In genomic region chr3:131014092-131014716, GRCm38 (mm10) we compare ENCODE assay signal across 18 mouse cellular contexts.
DNase-seq lines count a peak whose midpoint lies in the region; ATAC-seq and TF ChIP-seq lines count a peak whose summit lies in the region.
"Had no signal": no experiment of that assay in that cellular context is flagged by ENCODE, and none has a peak within 500 bp of the region (broad histone marks: within the 10 kb centered on the region; RNA-seq: fewer than 3 reads in every experiment).

No protein-coding gene starts in this region.

- H3K9ac ChIP-seq in lung, postnatal 0 days (replicated peaks; ENCODE audit: low read depth): no peak overlapping the region
- H3K9ac ChIP-seq: forebrain, embryonic 13.5 days; hindbrain, embryonic 14.5 days; limb, embryonic 12.5 days had no signal

- no peaks in the 10 kb centered on the region for H3K4me1 ChIP-seq in lung, postnatal 0 days (ENCODE audit: insufficient read depth, low read depth, low read length)
- no peaks in the 10 kb centered on the region for H3K4me1 ChIP-seq in lung, adult 2 months (ENCODE audit: control insufficient read depth, insufficient read depth, low read length)

- DNase-seq in lung, postnatal 0 days (ENCODE audit: low spot score): peak; percentile 63
- no peak for DNase-seq in lung, postnatal 14 days
- DNase-seq in T-cell, adult 2 months (ENCODE audit: low spot score): peak; percentile 74
- peak; percentile 39 for DNase-seq in thymus, postnatal 14 days
- no peak for DNase-seq in left cerebral cortex, postnatal 10 days (ENCODE audit: extremely low spot score in 1 of 2, low spot score in 2 of 2)
- DNase-seq in lung, adult 2 months: no peak
- DNase-seq in left cerebral cortex, postnatal 4 days: no peak
- DNase-seq: cerebellum, adult 18-20 months; heart, adult 18-20 months; heart, postnatal 10 days; kidney, adult 2 months; kidney, postnatal 36 days; lung, adult 18-20 months had no signal

- TF ChIP-seq CTCF in lung, postnatal 0 days (IDR thresholded peaks at IDR 0.05): no peak
- TF ChIP-seq CTCF in lung, adult 2 months (IDR thresholded peaks at IDR 0.05; ENCODE audit: insufficient read depth, low read length): no peak

- 29% methylated on average over 12 of the region's 12 CpGs for WGBS in lung, postnatal 0 days
- WGBS in lung, adult 2 months: 32% methylated on average over 12 of the region's 12 CpGs

- H3K36me3 ChIP-seq in lung, postnatal 0 days (ENCODE audit: insufficient read depth, low read length): no peaks in the 10 kb centered on the region
- H3K36me3 ChIP-seq: limb, embryonic 12.5 days had no signal

- no peaks in the 10 kb centered on the region for H3K9me3 ChIP-seq in lung, postnatal 0 days (ENCODE audit: low read length)
- H3K9me3 ChIP-seq: forebrain, embryonic 13.5 days; limb, embryonic 12.5 days; megakaryocyte, embryonic 14.5 days had no signal

- TF ChIP-seq POLR2A in lung, adult 2 months (IDR thresholded peaks at IDR 0.05; ENCODE audit: borderline replicate concordance, extremely low read depth, low read depth, low read length): no peak

- no peaks in the 10 kb centered on the region for H3K27me3 ChIP-seq in lung, postnatal 0 days (replicated peaks; ENCODE audit: insufficient read depth, low read length)
- H3K27me3 ChIP-seq: forebrain, embryonic 13.5 days; limb, embryonic 12.5 days; megakaryocyte, embryonic 14.5 days had no signal

- intact Hi-C loops in left cerebral cortex, postnatal 10 days (cut with DNase I): no loop called here
- intact Hi-C loops in left cerebral cortex, postnatal 4 days (cut with DNase I): no loop called here

- no peak overlapping the region for H3K4me3 ChIP-seq in lung, postnatal 0 days (ENCODE audit: low read depth, low read length)
- no peak overlapping the region for H3K4me3 ChIP-seq in lung, adult 2 months (replicated peaks; ENCODE audit: extremely low read depth, low read depth, low read length)
- H3K4me3 ChIP-seq: forebrain, embryonic 13.5 days; limb, embryonic 12.5 days; megakaryocyte, embryonic 14.5 days had no signal

- H3K27ac ChIP-seq in lung, postnatal 0 days (ENCODE audit: low read length): no peak overlapping the region
- H3K27ac ChIP-seq: forebrain, embryonic 13.5 days; hindbrain, embryonic 14.5 days; limb, embryonic 12.5 days had no signal

- no peak for TF ChIP-seq EP300 in lung, postnatal 0 days (IDR thresholded peaks at IDR 0.05)

- no peak overlapping the region for H3K4me2 ChIP-seq in lung, postnatal 0 days (replicated peaks; ENCODE audit: low read depth, low read length)
- H3K4me2 ChIP-seq: forebrain, embryonic 13.5 days; hindbrain, embryonic 14.5 days; limb, embryonic 12.5 days had no signal

- no peak for ATAC-seq in lung, postnatal 0 days
- peak; percentile 72 for ATAC-seq in megakaryocyte progenitor cell, adult 5-6 weeks (replicated peaks; ENCODE audit: poor library complexity)
- ATAC-seq: forebrain, embryonic 13.5 days had no signal

Comparison
In these comparisons a context has a peak if more than half of its experiments do, and no peak if none do; other contexts are left out.
1. DNase-seq: peak in lung, postnatal 0 days (single experiment), T-cell, adult 2 months (single experiment) and thymus, postnatal 14 days (single experiment); none in lung, postnatal 14 days (single experiment), left cerebral cortex, postnatal 10 days (0 of 2), lung, adult 2 months (single experiment) and left cerebral cortex, postnatal 4 days (single experiment).